Mouse (Mus musculus): ENCODE data around the gene Srrm3.

Srrm3 gene

GRCm38 (mm10) chr5:135806555-135807262, at the start of gene Srrm3:
TSS of gene Srrm3 (plus strand) at chr5:135806890.
- peak; percentile 96 to 98 for DNase-seq

- no peak for DNase-seq
These were observed 44.8 kb upstream of the Srrm3 start for GRCm38 (mm10) chr5:135761881-135762280.

- peak; percentile 78 to 82 for DNase-seq
These were observed 43.2 kb upstream of the Srrm3 start for GRCm38 (mm10) chr5:135763526-135763925.

GRCm38 (mm10) chr5:135764971-135765370, 41.7 kb upstream of the Srrm3 start:
- no peak for DNase-seq

- no peak for DNase-seq
These were observed 34.2 kb upstream of the Srrm3 start for GRCm38 (mm10) chr5:135772519-135772918.

GRCm38 (mm10) chr5:135776546-135776945, 30.1 kb upstream of the Srrm3 start:
- no peak for DNase-seq

GRCm38 (mm10) chr5:135777796-135778470, 28.8 kb upstream of the Srrm3 start, which contains the start of gene Styxl1:
TSS of gene Styxl1 (minus strand) at chr5:135778385.
- no peak for DNase-seq

GRCm38 (mm10) chr5:135778471-135779445, 27.9 kb upstream of the Srrm3 start, which contains the start of gene Mdh2:
TSS of gene Mdh2 (plus strand) at chr5:135778480.
- peak; percentile 98 to 100 for DNase-seq

GRCm38 (mm10) chr5:135780331-135780730, 26.4 kb upstream of the Srrm3 start:
- no peak for DNase-seq

- DNase-seq: no peak
These were observed 23.8 kb upstream of the Srrm3 start for GRCm38 (mm10) chr5:135782901-135783300.

GRCm38 (mm10) chr5:135793996-135794858, 12.5 kb upstream of the Srrm3 start:
- peak; percentile 96 for DNase-seq

- DNase-seq: no peak
These were observed 11.9 kb upstream of the Srrm3 start for GRCm38 (mm10) chr5:135794859-135795181.

GRCm38 (mm10) chr5:135799746-135800145, 6.9 kb upstream of the Srrm3 start:
- peak; percentile 54 to 64 for DNase-seq

GRCm38 (mm10) chr5:135800927-135801326, 5.8 kb upstream of the Srrm3 start:
- peak; percentile 59 to 65 for DNase-seq

- DNase-seq: no peak
These were observed 4.0 kb upstream of the Srrm3 start for GRCm38 (mm10) chr5:135802641-135803040.

GRCm38 (mm10) chr5:135803135-135803534, 3.6 kb upstream of the Srrm3 start:
- peak in 1 of 2 experiments; percentile 47 for DNase-seq

GRCm38 (mm10) chr5:135803676-135804075, 3.0 kb upstream of the Srrm3 start:
- no peak for DNase-seq

GRCm38 (mm10) chr5:135804735-135805134, 2.0 kb upstream of the Srrm3 start:
- DNase-seq: peak; percentile 40 to 51

- peak; percentile 58 to 66 for DNase-seq
These were observed 560 bp downstream of the Srrm3 start for GRCm38 (mm10) chr5:135807263-135807637.

- peak; percentile 91 to 95 for DNase-seq
These were observed 6.3 kb downstream of the Srrm3 start for GRCm38 (mm10) chr5:135812991-135813390.

GRCm38 (mm10) chr5:135818491-135818890, 11.8 kb downstream of the Srrm3 start:
- peak; percentile 91 for DNase-seq

Measured in cerebellum, postnatal 25 days (tissue).